Mouse (Mus musculus) liver, embryonic 11.5 days (tissue): ENCODE data around the gene Actr3. TPM values are rescaled to one million over a fixed set of nuclear protein-coding genes. Genes with fewer than 3 reads are reported as not detected.

Source experiments
- ATAC-seq: fragments of 200-750 bp; cut with Nextera tagmentation; replicated peaks from 2 replicates; pipeline ENCODE4 v1.8.0; 2017; ENCODE audit warnings: moderate number of reproducible peaks, mild to moderate bottlenecking, moderate TSS enrichment, moderate library complexity; ENCODE audit not compliant: low FRiP score
- DNase-seq: peaks from one replicate; pipeline ENCODE4 v3.0.0-alpha.2; 2017; ENCODE audit warnings: low spot score
- H3K27ac ChIP-seq: fragments of 300-500 bp; sonication (generic); 2 replicates; pipeline ENCODE4 v1.5.1; 2014; ENCODE audit warnings: mild to moderate bottlenecking, low read depth, low read length, control low read depth
- H3K27me3 ChIP-seq: fragments of 300-500 bp; sonication (generic); replicated peaks from 2 replicates; pipeline ENCODE4 v1.6.1; 2014; ENCODE audit warnings: low read length, mixed read lengths; ENCODE audit not compliant: control insufficient read depth, insufficient read depth
- H3K36me3 ChIP-seq: fragments of 300-500 bp; sonication (generic); 2 replicates; pipeline ENCODE4 v1.6.1; 2014; ENCODE audit warnings: mild to moderate bottlenecking, low read length, moderate library complexity, mixed read lengths; ENCODE audit not compliant: control insufficient read depth, insufficient read depth
- H3K4me1 ChIP-seq: fragments of 300-500 bp; sonication (generic); replicated peaks from 2 replicates; pipeline ENCODE4 v1.6.1; 2014; ENCODE audit warnings: low read length, mixed read lengths; ENCODE audit not compliant: control insufficient read depth, insufficient read depth
- H3K4me2 ChIP-seq: fragments of 300-500 bp; sonication (generic); 2 replicates; pipeline ENCODE4 v1.6.1; 2014; ENCODE audit warnings: mild to moderate bottlenecking, control low read depth, moderate library complexity
- H3K4me3 ChIP-seq: fragments of 300-500 bp; sonication (generic); 2 replicates; pipeline ENCODE4 v1.5.1; 2014; ENCODE audit warnings: low read depth, low read length, control low read depth
- H3K9ac ChIP-seq: fragments of 300-500 bp; sonication (generic); 2 replicates; pipeline ENCODE4 v1.6.1; 2014; ENCODE audit warnings: low read depth, low read length, control low read depth
- H3K9me3 ChIP-seq: fragments of 300-500 bp; sonication (generic); 2 replicates; pipeline ENCODE4 v1.6.1; 2016; ENCODE audit warnings: low read length, inconsistent platforms, mixed read lengths; ENCODE audit not compliant: control insufficient read depth
- WGBS: fragments of 180-500 bp; shearing (Covaris S2); extraction: QIAGEN DNeasy Blood & Tissue Kit; methylation state at CpG from one replicate; pipeline ENCODE4 v1.1.7; 2014; 5-methylcytosine and 5-hydroxymethylcytosine counted together
- polyA plus RNA-seq: library from polyadenylated mRNA; unstranded; fragments of >200 nt; fragmentation: Nextera tagmentation; extraction: Ambion mirVana; gene quantifications from 2 replicates; pipeline ENCODE4 v1.2.1, GENCODE M21; 2014

The Actr3 gene
- polyA plus RNA-seq, 1 experiment from 2014 or later: 245 TPM

GRCm38 (mm10) chr1:125370779-125371178 lies 64.7 kb downstream of the Actr3 start:
- no peak overlapping the region for H3K4me3 ChIP-seq
- no peaks in the 10 kb centered on the region for H3K27me3 ChIP-seq
- ATAC-seq: 0 out of 2 replicates have a peak, but pooled peaks have one; percentile 60
- no peak overlapping the region for H3K4me2 ChIP-seq
- no peaks in the 10 kb centered on the region for H3K4me1 ChIP-seq
- WGBS: 28% methylated on average over 6 of the region's 6 CpGs
- no peak for DNase-seq
- H3K9me3 ChIP-seq: no peaks in the 10 kb centered on the region
- no peak overlapping the region for H3K27ac ChIP-seq
- H3K36me3 ChIP-seq: no peaks in the 10 kb centered on the region
- H3K9ac ChIP-seq: no peak overlapping the region

GRCm38 (mm10) chr1:125365576-125365975 lies 70.0 kb downstream of the Actr3 start:
- Histone ChIP-seq H3K4me3 (no peak overlapping the region), H3K36me3 (no peaks in the 10 kb centered on the region), H3K9ac (no peak overlapping the region), H3K4me2 (no peak overlapping the region), H3K27ac (no peak overlapping the region), H3K4me1 (no peaks in the 10 kb centered on the region), H3K9me3 (no peaks in the 10 kb centered on the region), H3K27me3 (no peaks in the 10 kb centered on the region)
- ATAC-seq: no peak
- WGBS: 84% methylated on average over 4 of the region's 4 CpGs
- no peak for DNase-seq

GRCm38 (mm10) chr1:125351416-125352037 lies 84.0 kb downstream of the Actr3 start:
- DNase-seq (no peak), ATAC-seq (no peak)
- Histone ChIP-seq H3K9ac (no peak overlapping the region), H3K4me2 (no peak overlapping the region), H3K27ac (no peak overlapping the region), H3K9me3 (no peaks in the 10 kb centered on the region), H3K4me1 (no peaks in the 10 kb centered on the region), H3K36me3 (no peaks in the 10 kb centered on the region), H3K27me3 (no peaks in the 10 kb centered on the region), H3K4me3 (no peak overlapping the region)
- 82% methylated on average over 4 of the region's 4 CpGs for WGBS

GRCm38 (mm10) chr1:125350843-125351242 lies 84.7 kb downstream of the Actr3 start:
- Histone ChIP-seq H3K27ac (no peak overlapping the region), H3K4me3 (no peak overlapping the region), H3K36me3 (no peaks in the 10 kb centered on the region), H3K9ac (no peak overlapping the region), H3K27me3 (no peaks in the 10 kb centered on the region), H3K4me2 (no peak overlapping the region), H3K9me3 (no peaks in the 10 kb centered on the region), H3K4me1 (no peaks in the 10 kb centered on the region)
- DNase-seq (no peak), ATAC-seq (no peak)
- WGBS: 80% methylated on average over 5 of the region's 5 CpGs

- H3K4me1 ChIP-seq: no peaks in the 10 kb centered on the region
- no peak overlapping the region for H3K4me3 ChIP-seq
- H3K9ac ChIP-seq: no peak overlapping the region
- ATAC-seq (no peak), DNase-seq (no peak)
- no peaks in the 10 kb centered on the region for H3K27me3 ChIP-seq
- no peaks in the 10 kb centered on the region for H3K36me3 ChIP-seq
- H3K9me3 ChIP-seq: no peaks in the 10 kb centered on the region
- no peak overlapping the region for H3K4me2 ChIP-seq
- 87% methylated on average over 9 of the region's 9 CpGs for WGBS
- H3K27ac ChIP-seq: no peak overlapping the region
Observed at GRCm38 (mm10) chr1:125345854-125346253, 89.7 kb downstream of the Actr3 start.

GRCm38 (mm10) chr1:125345448-125345847 lies 90.1 kb downstream of the Actr3 start:
- H3K36me3 ChIP-seq: no peaks in the 10 kb centered on the region
- DNase-seq (no peak), ATAC-seq (no peak)
- no peaks in the 10 kb centered on the region for H3K4me1 ChIP-seq
- no peak overlapping the region for H3K4me3 ChIP-seq
- H3K27me3 ChIP-seq: no peaks in the 10 kb centered on the region
- 84% methylated on average over 6 of the region's 6 CpGs for WGBS
- no peaks in the 10 kb centered on the region for H3K9me3 ChIP-seq
- no peak overlapping the region for H3K9ac ChIP-seq
- H3K27ac ChIP-seq: no peak overlapping the region
- H3K4me2 ChIP-seq: no peak overlapping the region

GRCm38 (mm10) chr1:125343105-125343504 lies 92.4 kb downstream of the Actr3 start:
- Histone ChIP-seq H3K4me1 (no peaks in the 10 kb centered on the region), H3K4me3 (no peak overlapping the region), H3K27me3 (no peaks in the 10 kb centered on the region), H3K4me2 (no peak overlapping the region), H3K9ac (no peak overlapping the region), H3K36me3 (no peaks in the 10 kb centered on the region), H3K27ac (no peak overlapping the region), H3K9me3 (no peaks in the 10 kb centered on the region)
- DNase-seq (no peak), ATAC-seq (no peak)
- 63% methylated on average over 2 of the region's 2 CpGs for WGBS

Other genes starting within 250 kb of the Actr3 start
- 28.5 and 30.4 TPM in 2 replicates for gene Slc35f5, start 124.9 kb upstream of the Actr3 start, polyA plus RNA-seq
- 3.7 and 4.9 TPM in 2 replicates for gene Gpr39, start 241.3 kb upstream of the Actr3 start, polyA plus RNA-seq